Mouse (Mus musculus) gastrocnemius, adult 2 months (tissue): ENCODE data around the gene Ttc39d. TPM values are rescaled to one million over a fixed set of nuclear protein-coding genes. Genes with fewer than 3 reads are reported as not detected.
"Not testable (repeated sequence)": the region's sequence is repeated elsewhere in the genome, so short reads cannot be mapped to it uniquely, and the experiment has no call there.

Experiments
- DNase-seq: peaks from one replicate; pipeline ENCODE4 v3.0.0; 2022
- H3K27ac ChIP-seq: fragments of 200-600 bp; 2 replicates; pipeline ENCODE4 v1.8.1; 2022; ENCODE audit warnings: mild to moderate bottlenecking
- H3K4me3 ChIP-seq: fragments of 200-600 bp; 2 replicates; pipeline ENCODE4 v1.8.1; 2022; ENCODE audit warnings: mild to moderate bottlenecking, moderate library complexity
- CTCF ChIP-seq: fragments of 200-600 bp; IDR thresholded peaks from 2 replicates; pipeline ENCODE4 v1.8.1; 2022; ENCODE audit warnings: antibody characterized with exemption, mild to moderate bottlenecking, moderate library complexity
- intact Hi-C: fragments of 180-260 bp; cut with DNase I; formaldehyde crosslinking; loops from one replicate; pipeline ENCODE4 v1.15.1; 2025
- total RNA-seq, 2 experiments: library from RNA; stranded (reverse); gene quantifications; 2 replicates each; pipeline ENCODE4 v1.2.3; 2021

Gene Ttc39d
- total RNA-seq, 2 experiments from 2014 or later: not detected

DNA sequence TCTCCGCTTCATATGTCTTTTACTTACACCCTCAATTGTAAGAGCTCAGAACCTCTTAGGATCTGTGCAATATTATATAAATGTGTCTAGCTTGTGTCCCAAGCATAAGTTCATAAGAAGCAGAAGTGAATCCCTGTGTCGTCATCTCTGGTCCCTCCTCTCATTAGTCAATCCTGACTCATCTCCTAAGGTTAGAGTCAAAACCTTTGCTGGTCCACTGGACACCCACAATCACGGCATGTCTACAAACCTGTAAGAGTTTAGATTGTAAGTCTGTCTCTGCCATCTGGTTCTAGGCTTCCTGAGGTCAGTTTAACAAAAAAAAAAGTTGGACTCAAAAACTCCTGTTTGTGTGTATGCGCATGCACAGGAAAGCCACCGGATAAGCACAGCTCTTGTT lies 34.5 kb upstream of the Ttc39d start:
- intact Hi-C loops: no loop called here
- Histone ChIP-seq H3K27ac (no peak overlapping the region), H3K4me3 (no peak overlapping the region)
- DNase-seq: no peak
- no peak for TF ChIP-seq CTCF

DNA sequence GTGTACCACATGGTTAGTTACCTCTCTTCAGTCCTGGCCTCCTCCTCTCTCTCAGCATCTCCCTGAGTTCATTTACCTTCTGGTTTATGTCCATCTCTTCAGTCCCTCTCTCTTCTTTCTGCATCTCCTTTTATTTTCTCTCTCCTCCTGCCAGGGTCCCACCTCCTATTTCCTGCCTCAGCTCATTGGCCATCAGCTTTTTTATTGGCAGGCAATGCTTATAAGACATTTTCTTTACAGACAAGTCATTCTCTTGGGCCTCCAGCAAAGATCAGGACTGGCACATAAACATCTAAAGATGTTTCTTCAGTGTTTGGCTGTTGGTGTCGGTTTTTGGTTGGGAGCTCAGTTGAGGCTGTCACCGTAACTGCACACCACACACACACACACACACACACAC lies 33.6 kb upstream of the Ttc39d start:
- no peak for DNase-seq
- TF ChIP-seq CTCF: no peak
- Histone ChIP-seq H3K27ac (no peak overlapping the region), H3K4me3 (no peak overlapping the region)
- intact Hi-C loops: no loop called here

DNA sequence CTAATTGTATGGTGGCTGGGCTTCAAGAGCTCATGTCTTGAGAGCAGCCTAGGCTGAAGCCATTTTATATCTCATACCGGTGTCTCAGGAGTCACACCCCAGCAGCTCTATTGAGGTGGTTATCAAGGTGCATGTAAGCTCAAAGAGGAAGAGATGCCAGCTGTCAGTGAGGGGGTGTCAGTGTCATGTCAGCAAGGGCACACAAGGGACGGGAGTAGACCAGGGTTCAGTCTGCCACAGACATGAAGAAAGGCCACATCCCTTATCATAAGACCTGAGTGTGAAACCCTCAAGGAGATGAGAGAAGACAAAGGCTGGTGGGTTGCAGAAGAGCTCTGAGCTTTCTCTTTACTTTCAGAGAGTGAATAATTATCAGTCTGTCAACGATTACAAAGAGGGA lies 33.1 kb upstream of the Ttc39d start:
- no peak overlapping the region for H3K4me3 ChIP-seq
- no peak for TF ChIP-seq CTCF
- no peak for DNase-seq
- intact Hi-C loops: no loop called here
- H3K27ac ChIP-seq: no peak overlapping the region

GRCm38 (mm10) chr17:80174699-80175385 lies 32.4 kb upstream of the Ttc39d start:
- Histone ChIP-seq H3K4me3 (no peak overlapping the region), H3K27ac (no peak overlapping the region)
- intact Hi-C loops: no loop called here
- DNase-seq: no peak
- no peak for TF ChIP-seq CTCF

DNA sequence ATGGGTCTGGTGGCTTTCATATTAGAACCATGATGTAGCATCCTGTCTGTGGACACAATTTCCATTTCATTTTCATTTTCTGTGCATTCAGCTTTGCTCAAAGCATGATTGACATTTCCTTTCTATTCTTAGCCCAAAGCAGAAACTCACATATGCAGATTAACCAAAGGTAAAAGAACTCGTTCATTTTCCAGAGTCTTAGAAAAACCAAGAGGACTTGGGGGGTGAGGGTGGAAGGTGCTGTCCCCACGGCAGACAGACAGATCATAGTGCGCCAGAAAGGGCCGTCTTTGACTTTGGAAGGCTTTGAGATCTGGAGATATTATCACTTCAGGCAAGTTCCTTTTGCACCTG lies 31.9 kb upstream of the Ttc39d start:
- no peak for TF ChIP-seq CTCF
- Histone ChIP-seq H3K27ac (no peak overlapping the region), H3K4me3 (no peak overlapping the region)
- DNase-seq: no peak
- intact Hi-C loops: no loop called here

DNA sequence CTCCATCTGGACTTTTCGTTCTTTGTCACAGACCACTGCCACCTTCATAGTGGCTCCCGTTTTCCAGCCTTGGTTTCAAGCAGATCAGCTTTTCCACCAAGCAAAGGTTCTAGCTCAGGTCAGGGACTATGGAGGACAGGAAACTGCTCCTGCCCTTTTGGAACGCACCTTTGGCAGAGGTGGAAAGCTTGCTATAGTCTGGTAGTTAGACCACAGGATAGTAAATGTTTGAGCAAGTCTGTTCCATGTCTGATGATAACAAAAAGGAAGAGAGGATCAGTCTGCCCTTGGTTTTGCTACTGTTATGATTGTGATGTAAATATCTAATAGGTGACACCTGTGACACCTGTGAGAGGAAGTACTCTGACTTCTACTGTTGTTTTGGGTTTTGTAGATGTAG lies 31.3 kb upstream of the Ttc39d start:
- H3K27ac ChIP-seq: no peak overlapping the region
- no peak overlapping the region for H3K4me3 ChIP-seq
- no peak for DNase-seq
- TF ChIP-seq CTCF: no peak
- intact Hi-C loops: no loop called here

DNA sequence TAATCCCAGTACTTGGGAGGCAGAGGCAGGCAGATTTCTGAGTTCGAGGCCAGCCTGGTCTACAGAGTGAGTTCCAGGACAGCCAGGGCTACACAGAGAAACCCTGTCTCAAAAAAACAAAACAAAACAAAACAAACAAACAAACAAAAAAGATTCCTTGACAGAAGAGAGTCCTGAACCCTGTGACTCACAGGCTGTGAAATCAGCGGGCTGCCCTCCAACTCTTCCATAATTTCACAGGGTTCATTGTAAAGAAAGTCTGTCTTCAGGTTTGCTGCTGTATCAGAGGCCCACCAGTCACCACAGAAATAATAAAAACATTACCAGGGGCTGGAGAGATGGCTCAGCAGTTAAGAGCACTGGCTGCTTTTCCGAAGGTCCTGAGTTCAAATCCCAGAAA lies 28.4 kb upstream of the Ttc39d start:
- H3K27ac ChIP-seq, DNase-seq, intact Hi-C loops, H3K4me3 ChIP-seq: not testable (repeated sequence)

DNA sequence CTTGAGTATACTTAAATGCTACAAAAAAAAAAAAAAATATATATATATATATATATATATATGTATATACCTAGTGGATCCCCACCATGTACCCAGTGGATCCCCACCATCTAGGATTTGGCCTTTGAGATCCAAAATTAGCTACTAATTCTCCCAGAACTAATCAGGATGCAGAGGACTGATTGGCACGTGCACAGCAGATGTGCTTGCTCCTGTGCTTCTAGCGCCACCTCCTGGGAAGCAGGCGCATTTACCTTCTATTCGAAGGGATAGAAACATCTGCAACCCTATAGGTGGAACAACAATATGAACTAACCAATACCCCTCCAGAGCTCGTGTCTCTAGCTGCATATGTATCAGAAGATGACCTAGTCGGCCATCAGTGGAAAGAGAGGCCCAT lies 27.3 kb upstream of the Ttc39d start:
- Histone ChIP-seq H3K4me3 (no peak overlapping the region), H3K27ac (no peak overlapping the region)
- TF ChIP-seq CTCF: peak; percentile 85
- intact Hi-C loops: loop anchor here (1.0 to 5.0 kb wide), 2 partner anchors 132 to 518 kb away; no protein-coding TSS in a partner anchor
- DNase-seq: peak; percentile 82

- intact Hi-C loops: loop anchor here (1.0 to 5.0 kb wide), 2 partner anchors 132 to 518 kb away; no protein-coding TSS in a partner anchor
- Histone ChIP-seq H3K4me3 (no peak overlapping the region), H3K27ac (no peak overlapping the region)
- no peak for DNase-seq
- no peak for TF ChIP-seq CTCF
Observed at GRCm38 (mm10) chr17:80180468-80180867, 26.8 kb upstream of the Ttc39d start.

DNA sequence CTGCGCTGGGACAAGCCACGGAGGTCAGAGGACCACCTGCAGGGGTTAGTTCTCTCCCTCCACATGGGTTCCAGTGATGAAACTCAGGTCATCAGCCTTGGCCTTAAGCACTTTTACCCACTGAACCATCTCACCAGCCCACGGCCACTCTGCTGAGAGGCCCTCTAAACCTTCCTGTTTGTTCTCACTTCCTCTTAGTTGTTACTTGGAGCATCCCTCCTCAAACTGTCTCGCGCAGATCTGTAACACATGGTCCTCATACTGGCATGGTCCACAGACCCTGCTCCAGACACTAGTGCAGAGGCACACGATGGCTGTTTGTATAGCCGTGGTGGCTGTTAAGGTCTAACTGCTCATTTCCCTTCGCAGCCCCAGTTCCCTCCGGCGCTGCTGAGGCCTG lies 23.6 kb upstream of the Ttc39d start:
- no peak overlapping the region for H3K27ac ChIP-seq
- intact Hi-C loops: loop anchor here (5.0 kb wide), 1 partner anchor 521 kb away; no protein-coding TSS in a partner anchor
- TF ChIP-seq CTCF: no peak
- no peak overlapping the region for H3K4me3 ChIP-seq
- no peak for DNase-seq

- Histone ChIP-seq H3K4me3 (no peak overlapping the region), H3K27ac (no peak overlapping the region)
- peak; percentile 55 for TF ChIP-seq CTCF
- DNase-seq: no peak
- intact Hi-C loops: loop anchor here (5.0 kb wide), 1 partner anchor 341 kb away; no protein-coding TSS in a partner anchor
Observed at GRCm38 (mm10) chr17:80193075-80193474, 14.2 kb upstream of the Ttc39d start.

GRCm38 (mm10) chr17:80199160-80199778 lies 8.0 kb upstream of the Ttc39d start:
- DNase-seq: no peak
- no peak for TF ChIP-seq CTCF
- intact Hi-C loops: no loop called here
- Histone ChIP-seq H3K4me3 (no peak overlapping the region), H3K27ac (no peak overlapping the region)

- Histone ChIP-seq H3K27ac (peak overlapping the region; percentile 96), H3K4me3 (peak overlapping the region; percentile 90)
- intact Hi-C loops: loop anchor here (5.0 kb wide), 1 partner anchor 277 kb away; the partner anchor contains the start of gene Sos1
- no peak for DNase-seq
- no peak for TF ChIP-seq CTCF
Observed at GRCm38 (mm10) chr17:80205657-80206056, 1.6 kb upstream of the Ttc39d start.

DNA sequence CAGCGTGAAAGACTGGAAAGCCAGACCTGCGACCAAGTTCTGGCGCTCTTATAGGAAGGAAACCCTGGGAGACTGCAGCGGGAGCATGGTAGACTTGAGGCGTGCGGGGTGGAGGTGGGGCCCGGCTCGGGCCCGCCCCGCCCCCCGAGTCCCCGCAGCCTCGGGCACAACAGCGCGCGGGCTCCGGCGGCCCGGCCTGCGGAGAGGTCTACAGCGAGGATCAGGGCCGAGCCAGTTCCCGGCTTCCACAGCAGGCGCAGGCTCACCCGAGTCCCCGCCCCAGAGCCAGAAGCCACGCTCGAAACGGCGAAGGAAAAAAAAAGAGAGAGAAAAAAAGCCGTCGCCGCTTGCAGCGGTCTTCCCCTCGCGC lies 974 bp upstream of the Ttc39d start:
- no peak for TF ChIP-seq CTCF
- peak overlapping the region; percentile 96 for H3K27ac ChIP-seq
- intact Hi-C loops: loop anchor here (5.0 kb wide), 1 partner anchor 276 kb away; the partner anchor contains the start of gene Sos1
- DNase-seq: no peak
- peak overlapping the region; percentile 90 for H3K4me3 ChIP-seq

- H3K4me3 ChIP-seq, H3K27ac ChIP-seq, DNase-seq, intact Hi-C loops: not testable (repeated sequence)
Observed at GRCm38 (mm10) chr17:80213998-80214397, 6.7 kb downstream of the Ttc39d start.
